Mouse (Mus musculus): ENCODE measurements at regions not wholly inside any gene's neighbourhood (a gene's known extent, or its start where the extent isn't known, plus 50 kb on each side); places are given as distances from the start of the nearest gene placed in this dataset.

GRCm38 (mm10) chr19:35170554-35170953 lies 248.4 kb downstream of the Kif20b start:
- TF ChIP-seq CTCF (conservative IDR thresholded peaks at IDR 0.05; ENCODE audit: low read length) (no peak), NANOG (IDR thresholded peaks at IDR 0.05; ENCODE audit: borderline replicate concordance, low read length) (no peak)
